Mouse (Mus musculus) left cerebral cortex, postnatal 14 days (tissue): Measurements from ENCODE around the gene Mpp1. TPM values are rescaled to one million over a fixed set of nuclear protein-coding genes. Genes with fewer than 3 reads are reported as not detected.

Experiments used
- DNase-seq, 2 experiments: peaks; one replicate each; pipeline ENCODE4 v3.0.0; 2021 to 2022; ENCODE audit warnings: low spot score in 2 of 2, mixed read lengths in 1 of 2
- intact Hi-C: fragments of 180-260 bp; cut with DNase I; formaldehyde crosslinking; loops from one replicate; pipeline ENCODE4 v1.15.1; 2025
- total RNA-seq, 2 experiments: library from RNA; stranded (reverse); gene quantifications; 2 replicates each; pipeline ENCODE4 v1.2.3; 2021

The Mpp1 gene
- total RNA-seq, 2 experiments from 2014 or later, result 25.5 to 28.6 TPM

DNA sequence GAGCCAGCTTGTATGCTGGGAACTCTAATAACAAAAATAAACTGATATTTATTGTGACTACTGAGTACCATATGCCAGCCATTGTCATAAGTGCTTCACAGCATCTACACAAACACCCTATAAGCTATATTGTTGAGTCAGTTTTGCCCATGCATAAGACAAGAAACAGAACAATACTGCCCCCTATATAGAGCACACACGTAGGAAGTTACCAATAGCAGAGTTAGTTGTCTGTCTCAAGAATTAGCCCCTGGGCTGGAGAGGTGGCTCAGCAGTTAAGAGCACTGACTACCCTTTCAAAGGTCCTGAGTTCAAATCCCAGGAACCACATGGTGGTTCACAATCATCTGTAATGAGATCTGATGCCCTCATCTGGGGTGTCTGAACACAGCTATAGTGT lies 45.2 kb downstream of the Mpp1 start:
- DNase-seq, result no peak
- intact Hi-C loops, result no loop called here

DNA sequence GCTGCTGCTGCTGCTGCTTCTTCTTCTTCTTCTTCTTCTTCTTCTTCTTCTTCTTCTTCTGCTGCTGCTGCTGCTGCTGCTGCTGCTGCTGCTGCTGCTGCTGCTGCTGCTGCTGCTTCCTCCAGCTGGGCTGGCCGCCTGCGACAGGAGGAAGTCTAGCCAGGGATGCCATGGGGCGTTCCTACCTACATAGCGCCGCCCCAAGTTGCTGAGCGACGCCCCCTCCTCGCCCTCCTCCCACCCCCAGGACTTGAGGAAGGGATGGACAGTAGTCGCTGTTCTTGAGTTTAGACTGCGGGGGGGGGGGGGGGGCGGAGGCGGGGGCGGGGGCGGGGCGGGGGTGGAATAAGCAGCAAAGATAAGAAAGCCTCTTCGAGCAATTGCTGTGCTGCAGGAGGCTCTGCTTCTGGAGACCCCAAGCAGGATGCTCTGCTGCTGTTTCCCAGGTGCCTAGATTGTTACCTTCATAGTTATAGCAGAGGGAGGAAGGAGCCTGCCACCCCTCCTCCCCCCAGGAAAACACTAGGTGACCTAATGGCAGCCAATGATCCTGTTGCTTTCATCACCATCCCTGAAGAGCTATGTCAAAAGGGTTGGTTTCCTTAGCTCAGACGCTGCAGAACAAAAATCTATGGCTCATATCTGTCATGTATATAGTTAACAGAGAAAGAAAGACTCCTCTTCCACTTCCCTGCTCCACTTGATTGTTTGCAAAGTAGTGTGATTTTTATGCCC lies 45.9 kb downstream of the Mpp1 start, which contains the start of gene Gab3:
TSS of gene Gab3 (minus strand) at position 685 of the 735 bp plus-strand sequence.
- intact Hi-C loops, result no loop called here
- peak; percentile 18 to 55 for DNase-seq

DNA sequence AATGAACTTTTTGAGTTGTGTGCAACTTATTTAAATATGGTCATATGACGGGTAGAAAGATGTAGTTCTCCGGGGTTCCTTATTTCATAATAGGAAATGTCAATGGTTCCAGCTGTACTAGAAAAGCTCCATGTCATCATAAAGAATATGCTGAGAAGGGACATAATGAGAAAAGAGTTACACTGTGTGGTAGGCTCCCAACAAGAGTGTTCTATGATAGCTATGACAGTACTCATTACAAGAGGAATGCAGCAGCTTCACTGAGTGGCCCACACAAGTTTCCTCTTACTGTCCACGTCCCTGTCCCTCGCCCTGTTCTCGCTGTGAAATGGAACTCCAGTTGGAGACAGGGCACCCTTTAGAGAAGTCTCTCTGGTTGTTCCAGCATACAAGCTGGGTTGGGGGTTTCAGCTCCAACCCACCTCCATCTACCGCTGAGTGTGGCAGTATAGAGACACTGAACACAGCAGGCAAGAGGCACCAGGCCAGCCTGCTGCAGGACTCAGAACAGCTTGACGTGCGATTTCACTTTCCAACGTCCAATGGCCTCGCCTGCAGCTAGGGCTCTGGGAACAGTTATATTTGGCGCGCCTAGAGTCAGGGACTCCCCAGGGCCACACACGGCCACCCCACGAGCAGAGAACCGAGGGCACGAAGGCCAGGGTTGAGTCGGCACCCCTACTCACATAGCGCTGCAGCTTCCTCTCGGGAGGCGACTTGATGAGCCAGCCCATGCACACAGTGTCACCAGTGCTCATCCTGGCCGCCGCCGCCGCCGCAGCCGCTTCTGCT lies 46.6 kb downstream of the Mpp1 start:
- DNase-seq, result peak; percentile 5 to 10
- intact Hi-C loops, result no loop called here

DNA sequence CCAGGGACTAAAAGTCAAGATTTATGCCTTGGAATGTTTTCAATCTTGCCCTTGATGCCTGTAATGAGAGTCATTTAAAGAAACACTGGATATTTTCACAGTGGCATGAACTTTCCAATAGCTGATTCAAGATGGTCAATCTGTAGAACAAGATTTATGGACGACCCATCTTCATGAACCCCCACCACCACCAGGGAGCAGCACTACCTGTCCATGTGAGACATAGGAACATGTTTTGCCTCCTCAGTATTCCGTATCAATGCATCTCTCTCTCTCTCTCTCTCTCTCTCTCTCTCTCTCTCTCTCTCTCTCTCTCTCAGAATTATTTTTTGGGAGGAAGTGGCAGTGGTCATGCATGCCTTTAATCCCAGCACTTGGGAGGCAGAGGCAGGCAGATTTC lies 48.5 kb downstream of the Mpp1 start:
- intact Hi-C loops, result no loop called here
- DNase-seq, result no peak

Other genes starting within 250 kb of the Mpp1 start
- 1 to 10 TPM; 1.8 to 2.4 TPM for gene Gab3, start 45.6 kb downstream of the Mpp1 start, total RNA-seq
- 10 to 100 TPM; 23.4 to 24.9 TPM for gene Dkc1, start 35.2 kb downstream of the Mpp1 start, total RNA-seq
- not detected for gene Smim9, start 32.8 kb upstream of the Mpp1 start, total RNA-seq